Mouse (Mus musculus) cerebellum, postnatal 14 days (tissue): ENCODE results near the gene Six6.
A peak's percentile ranks its signal among the peaks of the same experiment; 100 is the strongest.

Source experiments
- DNase-seq, 2 experiments: peaks; one replicate each; pipeline ENCODE4 v3.0.0; 2021; ENCODE audit warnings: mixed read lengths in 2 of 2

The Six6 gene

GRCm38 (mm10) chr12:72957829-72958424 lies 18.2 kb downstream of the Six6 start:
- DNase-seq: no peak

- peak; percentile 68 to 69 for DNase-seq
Observed at GRCm38 (mm10) chr12:72958446-72958845, 18.8 kb downstream of the Six6 start.

- DNase-seq: no peak
Observed at GRCm38 (mm10) chr12:72962761-72963160, 23.1 kb downstream of the Six6 start.

GRCm38 (mm10) chr12:72967541-72967940 lies 27.8 kb downstream of the Six6 start:
- DNase-seq: no peak

- DNase-seq: no peak
Observed at GRCm38 (mm10) chr12:72970620-72971019, 30.9 kb downstream of the Six6 start.

GRCm38 (mm10) chr12:72973161-72973560 lies 33.5 kb downstream of the Six6 start:
- DNase-seq: peak; percentile 72 to 78

GRCm38 (mm10) chr12:72976172-72976571 lies 36.5 kb downstream of the Six6 start:
- DNase-seq: peak in 1 of 2 experiments; percentile 8

GRCm38 (mm10) chr12:72976718-72977117 lies 37.0 kb downstream of the Six6 start:
- DNase-seq: peak; percentile 81 to 85

- no peak for DNase-seq
Observed at GRCm38 (mm10) chr12:72977851-72978250, 38.2 kb downstream of the Six6 start.

- DNase-seq: no peak
Observed at GRCm38 (mm10) chr12:72979236-72979635, 39.5 kb downstream of the Six6 start.

- no peak for DNase-seq
Observed at GRCm38 (mm10) chr12:72982616-72983015, 42.9 kb downstream of the Six6 start.

- DNase-seq: no peak
Observed at GRCm38 (mm10) chr12:72983071-72983857, 43.6 kb downstream of the Six6 start.
